Mouse (Mus musculus): Measurements from ENCODE around the gene Ralgapa1. TPM values are rescaled to one million over a fixed set of nuclear protein-coding genes. Genes with fewer than 3 reads are reported as not detected.

Gene Ralgapa1
- total and polyA plus RNA-seq, 3 experiments = 14.1 to 111 (median 29.7) TPM

DNA sequence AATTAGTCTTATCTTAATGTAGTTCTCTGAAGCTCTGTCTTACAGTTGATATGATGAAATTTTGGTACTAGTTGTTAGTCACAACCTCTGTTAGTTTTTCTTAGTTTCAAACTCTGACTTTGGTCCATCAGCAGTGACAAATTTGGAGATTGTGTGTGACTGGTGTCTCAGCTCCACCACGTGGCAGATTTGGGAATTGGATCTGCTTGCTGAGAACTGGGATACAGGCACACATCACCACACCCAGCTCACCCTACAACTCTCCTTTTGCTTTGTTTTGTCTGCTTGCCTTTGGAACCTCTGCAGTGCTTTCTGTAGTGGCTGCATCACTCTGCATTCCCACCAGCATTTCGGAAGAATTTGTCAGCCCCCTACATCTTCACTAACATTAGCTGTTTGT is 10.1 kb upstream of the Ralgapa1 start (continued):
- TF ChIP-seq ETS1 (IDR thresholded peaks at IDR 0.05; ENCODE audit: low read depth, low read length) = no peak
- TF ChIP-seq TCF12 (IDR thresholded peaks at IDR 0.05; ENCODE audit: low read depth, low read length) = 0 out of 2 replicates have a peak, but pooled peaks have one; percentile 10
- no peak for TF ChIP-seq TAL1 (IDR thresholded peaks at IDR 0.05; ENCODE audit: low read length)
- no peak for TF ChIP-seq USF2 (IDR thresholded peaks at IDR 0.05; ENCODE audit: borderline replicate concordance in 1 of 2, insufficient read depth in 1 of 2, low read depth in 1 of 2, low read length in 2 of 2)
- no peak for TF ChIP-seq POLR2A (IDR thresholded peaks at IDR 0.05; ENCODE audit: control insufficient read depth in 1 of 2, insufficient read depth in 1 of 2, low read depth in 1 of 2, low read length in 2 of 2, poor library complexity in 1 of 2)
- no peak for TF ChIP-seq ZNF384 (IDR thresholded peaks at IDR 0.05; ENCODE audit: low read depth, low read length)
- TF ChIP-seq UBTF (IDR thresholded peaks at IDR 0.05; ENCODE audit: borderline replicate concordance, insufficient read depth, low read depth, low read length) = no peak
- TF ChIP-seq GABPA (IDR thresholded peaks at IDR 0.05; ENCODE audit: low read depth, low read length) = no peak
- TF ChIP-seq KAT2A (conservative IDR thresholded peaks at IDR 0.05; ENCODE audit: low read depth, low read length) = no peak
- peak; percentile 84 for TF ChIP-seq SMC3 (IDR thresholded peaks at IDR 0.05; ENCODE audit: low read depth, low read length)
- TF ChIP-seq HCFC1 (IDR thresholded peaks at IDR 0.05; ENCODE audit: low read depth, low read length) = no peak
- no peak for TF ChIP-seq MEF2A (IDR thresholded peaks at IDR 0.05; ENCODE audit: extremely low read depth, insufficient replicate concordance, low read depth, low read length, poor library complexity, severe bottlenecking)
- no peak for TF ChIP-seq POLR2AphosphoS5 (IDR thresholded peaks at IDR 0.05; ENCODE audit: borderline replicate concordance, low read depth, low read length)
- TF ChIP-seq MYC (IDR thresholded peaks at IDR 0.05; ENCODE audit: low read depth, low read length) = peak; percentile 70
- no peak for TF ChIP-seq NELFE (IDR thresholded peaks at IDR 0.05; ENCODE audit: low read depth, low read length)
- no peak for TF ChIP-seq E2F4 (IDR thresholded peaks at IDR 0.05; ENCODE audit: borderline replicate concordance, low read depth, low read length)
- TF ChIP-seq MAFK (IDR thresholded peaks at IDR 0.05; ENCODE audit: borderline replicate concordance, low read depth, low read length) = no peak
- no peak for TF ChIP-seq JUND (IDR thresholded peaks at IDR 0.05; ENCODE audit: low read depth, low read length)

DNA sequence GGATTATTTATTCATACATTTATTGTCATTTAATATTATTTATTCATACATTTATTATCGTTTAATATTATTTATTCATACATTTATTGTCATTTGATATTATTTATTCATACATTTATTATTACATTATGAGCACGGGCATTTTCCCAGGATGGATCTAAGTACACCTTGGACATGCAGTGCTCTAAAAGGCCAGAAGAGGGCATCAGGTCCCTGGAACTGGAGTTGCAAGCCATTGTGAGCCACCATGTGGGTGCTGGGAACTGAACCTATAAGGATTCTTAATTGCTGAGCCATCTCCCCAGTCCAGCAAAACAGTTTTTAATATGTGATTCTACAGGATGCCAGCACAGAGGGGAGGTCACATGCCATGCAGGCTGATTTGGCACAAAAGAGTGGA is 4.6 kb upstream of the Ralgapa1 start:
- no peaks in the 10 kb centered on the region for H3K36me3 ChIP-seq (ENCODE audit: control insufficient read depth in 1 of 2, insufficient read depth in 2 of 2, low read length in 2 of 2)
- no peaks in the 10 kb centered on the region for H3K27me3 ChIP-seq (ENCODE audit: control insufficient read depth in 1 of 2, insufficient read depth in 2 of 2, low read length in 2 of 2)
- H3K9me3 ChIP-seq (replicated peaks; ENCODE audit: insufficient read depth, low read length) = no peaks in the 10 kb centered on the region
- H3K4me3 ChIP-seq (ENCODE audit: control insufficient read depth in 1 of 2, insufficient read depth in 1 of 2, low read depth in 2 of 2, low read length in 2 of 2) = no peak overlapping the region
- H3K4me1 ChIP-seq (ENCODE audit: control insufficient read depth in 1 of 2, insufficient read depth in 2 of 2, low read length in 2 of 2) = no peaks in the 10 kb centered on the region
- TF ChIP-seq CTCF (IDR thresholded peaks at IDR 0.05 in 2 of 3, conservative IDR thresholded peaks at IDR 0.05 in 1 of 3; ENCODE audit: control insufficient read depth in 1 of 3, insufficient read depth in 1 of 3, low read depth in 2 of 3, low read length in 3 of 3, poor library complexity in 1 of 3, severe bottlenecking in 1 of 3) = peak in 2 of 3 experiments; percentile 29 to 37; a peak in 3 of 6 replicates
- TF ChIP-seq POLR2A (IDR thresholded peaks at IDR 0.05; ENCODE audit: control insufficient read depth in 1 of 2, insufficient read depth in 1 of 2, low read depth in 1 of 2, low read length in 2 of 2, poor library complexity in 1 of 2) = no peak
- no peak for TF ChIP-seq SIN3A (IDR thresholded peaks at IDR 0.05; ENCODE audit: low read length)
- no peak for TF ChIP-seq USF1 (IDR thresholded peaks at IDR 0.05; ENCODE audit: low read depth, low read length)
- no peak for TF ChIP-seq BHLHE40 (IDR thresholded peaks at IDR 0.05; ENCODE audit: borderline replicate concordance, low read depth, low read length)
- no peak for TF ChIP-seq ZNF384 (IDR thresholded peaks at IDR 0.05; ENCODE audit: low read depth, low read length)
- TF ChIP-seq MYB (IDR thresholded peaks at IDR 0.05; ENCODE audit: low read depth, low read length) = no peak
- H3K79me2 ChIP-seq (ENCODE audit: control insufficient read depth, insufficient read depth, low read length, poor library complexity) = peaks cover 4% of the 10 kb centered on the region
- DNase-seq (ENCODE audit: low read depth, low spot score) = peak; percentile 59
- H3K9ac ChIP-seq (ENCODE audit: control insufficient read depth, low read depth, low read length, poor library complexity, severe bottlenecking) = no peak overlapping the region
- no peak overlapping the region for H3K27ac ChIP-seq (ENCODE audit: control insufficient read depth, low read depth, low read length)
